Mouse (Mus musculus): ENCODE results near the gene S100a2. TPM values are rescaled to one million over a fixed set of nuclear protein-coding genes. Genes with fewer than 3 reads are reported as not detected.

Gene S100a2
- polyA plus RNA-seq, 1 experiment from 2014 or later, result not detected

DNA sequence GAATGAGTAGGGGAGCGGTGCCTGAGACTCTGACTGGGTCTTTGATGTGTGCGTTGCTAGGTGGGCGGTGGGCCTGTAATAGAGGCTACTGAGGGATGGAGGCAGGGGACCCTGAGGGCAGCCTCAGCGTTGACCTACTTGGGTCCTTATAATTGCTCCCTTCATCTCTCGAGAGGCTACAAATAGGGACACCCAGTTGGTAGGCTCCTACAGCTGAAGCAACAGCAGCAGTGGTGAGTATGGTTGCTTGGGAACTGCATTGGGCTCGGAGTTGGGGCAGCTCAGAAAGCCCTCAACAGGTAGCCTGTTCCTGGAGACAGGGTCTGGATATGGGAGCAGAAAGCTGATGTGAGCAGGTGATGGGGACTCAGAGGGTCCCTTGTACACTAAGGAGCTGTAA is 10.0 kb downstream of the S100a2 start:
- Histone ChIP-seq H3K9me3 (ENCODE audit: control insufficient read depth, low read length) (no peaks in the 10 kb centered on the region), H3K4me3 (ENCODE audit: low read depth, low read length) (no peak overlapping the region), H3K27me3 (ENCODE audit: control insufficient read depth, insufficient read depth, low read length) (no peaks in the 10 kb centered on the region), H3K4me1 (replicated peaks; ENCODE audit: control insufficient read depth, insufficient read depth, low read length) (no peaks in the 10 kb centered on the region; the same call in 1 of the 2 replicates), H3K4me2 (ENCODE audit: low read depth, low read length, severe bottlenecking) (no peak overlapping the region), H3K9ac (ENCODE audit: low read length) (no peak overlapping the region), H3K27ac (ENCODE audit: low read depth, low read length) (no peak overlapping the region), H3K36me3 (ENCODE audit: control insufficient read depth, insufficient read depth, low read length) (no peaks in the 10 kb centered on the region)
- DNase-seq (ENCODE audit: low spot score) (no peak), ATAC-seq (replicated peaks; ENCODE audit: low FRiP score) (no peak)
- 90% methylated on average over 6 of the region's 6 CpGs for WGBS

DNA sequence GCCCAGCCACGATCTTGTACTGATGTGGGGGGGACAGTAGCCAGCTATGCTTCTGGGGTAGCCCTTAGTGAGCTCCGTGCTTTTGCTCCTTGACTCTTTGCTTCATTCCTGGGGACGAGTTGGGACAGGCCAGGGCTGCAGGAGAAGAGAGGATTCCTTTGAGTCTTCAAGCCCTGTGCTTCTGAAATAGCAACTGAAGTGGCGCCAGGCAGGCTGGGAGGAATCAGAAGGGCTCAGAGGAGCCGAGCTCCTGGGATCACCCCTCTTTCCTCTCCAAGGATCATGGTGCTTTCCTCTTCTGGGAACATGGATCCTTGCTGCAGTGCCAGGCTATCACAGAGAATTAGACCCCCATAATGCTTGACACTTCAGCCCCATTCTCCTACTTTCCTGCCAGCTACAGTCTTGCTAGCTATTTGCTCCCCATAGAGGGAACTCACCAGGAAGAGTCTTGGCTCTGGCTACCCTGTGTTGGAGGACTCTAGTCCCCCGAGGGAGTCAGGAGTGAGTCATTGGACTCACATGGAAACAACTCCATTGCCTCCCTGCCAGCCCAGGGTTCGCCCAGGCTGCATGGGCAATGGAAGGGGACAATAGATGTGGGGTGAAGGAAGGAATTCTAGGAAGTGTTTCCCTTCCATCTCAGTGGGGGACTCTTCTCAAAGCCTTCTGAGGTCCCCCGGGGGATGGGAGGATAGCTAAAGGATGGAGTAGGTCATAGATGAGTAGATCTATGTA is 10.6 kb downstream of the S100a2 start:
- no peak for ATAC-seq (replicated peaks; ENCODE audit: low FRiP score)

DNA sequence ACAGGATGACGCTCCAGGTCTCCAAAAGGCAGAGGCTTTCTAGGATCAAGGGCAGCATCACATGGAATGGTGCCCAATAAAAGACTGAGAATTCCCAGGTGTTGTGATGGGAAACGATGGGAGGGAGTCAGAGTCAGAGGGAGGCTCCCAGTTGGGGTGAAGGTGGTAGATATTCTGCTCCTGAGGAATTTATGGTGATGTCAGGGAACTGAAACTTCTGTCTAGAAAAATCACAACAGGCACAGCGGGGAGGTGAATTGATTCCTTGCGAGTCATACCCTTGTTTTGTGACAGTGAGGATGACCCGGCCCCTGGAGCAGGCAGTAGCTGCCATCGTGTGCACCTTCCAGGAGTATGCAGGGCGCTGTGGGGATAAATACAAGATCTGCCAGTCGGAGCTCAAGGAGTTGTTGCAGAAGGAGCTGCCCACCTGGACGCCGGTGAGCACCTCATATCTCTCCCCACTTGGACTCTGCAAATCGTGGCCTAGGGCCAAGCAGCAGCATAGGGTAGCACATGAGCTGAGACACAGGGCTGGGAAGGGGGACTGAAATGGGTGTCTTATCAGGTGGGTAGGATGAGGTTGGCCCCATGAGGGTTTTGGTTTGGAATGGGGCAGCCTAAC is 11.6 kb downstream of the S100a2 start, which contains the start of gene Gm42674:
TSS of gene Gm42674 (plus strand) at position 419 of the 625 bp plus-strand sequence.
- ATAC-seq (replicated peaks; ENCODE audit: low FRiP score), result no peak
- Histone ChIP-seq H3K9me3 (ENCODE audit: control insufficient read depth, low read length) (no peaks in the 10 kb centered on the region), H3K4me2 (ENCODE audit: low read depth, low read length, severe bottlenecking) (no peak within 1 kb of the TSS), H3K27ac (ENCODE audit: low read depth, low read length) (no peak within 1 kb of the TSS), H3K27me3 (ENCODE audit: control insufficient read depth, insufficient read depth, low read length) (no peaks in the 10 kb centered on the region), H3K36me3 (ENCODE audit: control insufficient read depth, insufficient read depth, low read length) (no peaks in the 10 kb centered on the region), H3K9ac (ENCODE audit: low read length) (no peak within 1 kb of the TSS), H3K4me3 (ENCODE audit: low read depth, low read length) (no peak within 1 kb of the TSS), H3K4me1 (replicated peaks; ENCODE audit: control insufficient read depth, insufficient read depth, low read length) (no peaks in the 10 kb centered on the region; the same call in 1 of the 2 replicates)
- 83% methylated on average over 11 of the region's 11 CpGs for WGBS
- no peak for DNase-seq (ENCODE audit: low spot score)

More for the DNA sequence above, 10.6 kb downstream of the S100a2 start:
- no peak overlapping the region for H3K4me3 ChIP-seq (ENCODE audit: low read depth, low read length)
- H3K4me1 ChIP-seq (replicated peaks; ENCODE audit: control insufficient read depth, insufficient read depth, low read length), result no peaks in the 10 kb centered on the region; the same call in 1 of the 2 replicates
- WGBS, result 86% methylated on average over 8 of the region's 8 CpGs
- no peak overlapping the region for H3K27ac ChIP-seq (ENCODE audit: low read depth, low read length)
- H3K27me3 ChIP-seq (ENCODE audit: control insufficient read depth, insufficient read depth, low read length), result no peaks in the 10 kb centered on the region
- no peaks in the 10 kb centered on the region for H3K9me3 ChIP-seq (ENCODE audit: control insufficient read depth, low read length)
- H3K36me3 ChIP-seq (ENCODE audit: control insufficient read depth, insufficient read depth, low read length), result no peaks in the 10 kb centered on the region
- DNase-seq (ENCODE audit: low spot score), result no peak
- no peak overlapping the region for H3K9ac ChIP-seq (ENCODE audit: low read length)
- no peak overlapping the region for H3K4me2 ChIP-seq (ENCODE audit: low read depth, low read length, severe bottlenecking)

DNA sequence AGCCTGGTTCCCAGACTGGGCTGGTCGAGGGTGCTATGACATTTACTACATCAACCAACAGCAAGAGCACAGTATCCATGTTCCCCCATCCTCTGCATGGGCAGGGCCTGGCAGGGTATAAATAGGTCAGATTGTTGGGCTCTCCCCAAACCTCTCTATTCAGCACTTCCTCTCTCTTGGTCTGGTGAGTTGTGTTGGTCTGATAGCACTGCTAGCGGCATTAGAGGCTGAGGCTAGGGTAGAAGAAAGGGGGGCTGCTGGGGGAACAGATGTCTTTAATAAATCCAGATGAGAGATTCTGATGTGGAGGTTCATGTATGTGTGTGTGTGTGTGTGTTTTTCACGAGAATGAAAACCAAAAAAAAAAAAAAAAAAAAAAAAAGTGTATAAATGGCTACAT is 13.6 kb downstream of the S100a2 start, which contains the start of gene S100a4:
TSS of gene S100a4 (plus strand) at position 149 of the 400 bp plus-strand sequence.
- ATAC-seq (replicated peaks; ENCODE audit: low FRiP score) (no peak), DNase-seq (ENCODE audit: low spot score) (no peak)
- no peaks in the 10 kb centered on the region; the same call in 1 of the 2 replicates for H3K4me1 ChIP-seq (replicated peaks; ENCODE audit: control insufficient read depth, insufficient read depth, low read length)
- 70% methylated on average over 3 of the region's 3 CpGs for WGBS
- no peak within 1 kb of the TSS for H3K27ac ChIP-seq (ENCODE audit: low read depth, low read length)
- no peak within 1 kb of the TSS for H3K9ac ChIP-seq (ENCODE audit: low read length)
- no peaks in the 10 kb centered on the region for H3K9me3 ChIP-seq (ENCODE audit: control insufficient read depth, low read length)
- H3K4me2 ChIP-seq (ENCODE audit: low read depth, low read length, severe bottlenecking), result no peak within 1 kb of the TSS
- no peaks in the 10 kb centered on the region for H3K36me3 ChIP-seq (ENCODE audit: control insufficient read depth, insufficient read depth, low read length)
- no peaks in the 10 kb centered on the region for H3K27me3 ChIP-seq (ENCODE audit: control insufficient read depth, insufficient read depth, low read length)
- H3K4me3 ChIP-seq (ENCODE audit: low read depth, low read length), result no peak within 1 kb of the TSS

DNA sequence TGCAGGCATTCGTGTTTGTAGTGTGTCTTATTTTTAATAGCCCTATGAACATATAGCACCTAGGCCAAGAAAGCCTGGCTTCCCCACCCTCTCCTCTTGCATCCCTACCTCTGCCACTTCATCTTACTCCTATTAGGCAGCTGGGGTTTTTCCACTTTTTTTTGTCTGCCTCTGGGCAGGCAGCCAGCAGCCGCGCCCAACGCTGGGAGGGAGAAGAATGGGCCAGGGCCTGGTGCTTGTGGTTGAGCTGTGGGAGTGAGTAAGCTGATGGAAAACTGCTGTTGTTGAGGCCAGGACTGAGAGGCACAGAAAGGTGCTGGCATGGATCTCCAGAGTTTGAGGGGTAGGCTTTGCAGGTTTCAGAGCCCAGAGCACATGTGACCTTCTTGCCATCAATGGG is 14.4 kb downstream of the S100a2 start:
- H3K9me3 ChIP-seq (ENCODE audit: control insufficient read depth, low read length), result no peaks in the 10 kb centered on the region
- no peak overlapping the region for H3K27ac ChIP-seq (ENCODE audit: low read depth, low read length)
- DNase-seq (ENCODE audit: low spot score) (no peak), ATAC-seq (replicated peaks; ENCODE audit: low FRiP score) (peak; percentile 56; the same call in 1 of the 2 replicates)
- no peaks in the 10 kb centered on the region; the same call in 1 of the 2 replicates for H3K4me1 ChIP-seq (replicated peaks; ENCODE audit: control insufficient read depth, insufficient read depth, low read length)
- H3K9ac ChIP-seq (ENCODE audit: low read length), result no peak overlapping the region
- no peaks in the 10 kb centered on the region for H3K36me3 ChIP-seq (ENCODE audit: control insufficient read depth, insufficient read depth, low read length)
- 73% methylated on average over 4 of the region's 4 CpGs for WGBS
- no peaks in the 10 kb centered on the region for H3K27me3 ChIP-seq (ENCODE audit: control insufficient read depth, insufficient read depth, low read length)
- no peak overlapping the region for H3K4me3 ChIP-seq (ENCODE audit: low read depth, low read length)
- no peak overlapping the region for H3K4me2 ChIP-seq (ENCODE audit: low read depth, low read length, severe bottlenecking)

DNA sequence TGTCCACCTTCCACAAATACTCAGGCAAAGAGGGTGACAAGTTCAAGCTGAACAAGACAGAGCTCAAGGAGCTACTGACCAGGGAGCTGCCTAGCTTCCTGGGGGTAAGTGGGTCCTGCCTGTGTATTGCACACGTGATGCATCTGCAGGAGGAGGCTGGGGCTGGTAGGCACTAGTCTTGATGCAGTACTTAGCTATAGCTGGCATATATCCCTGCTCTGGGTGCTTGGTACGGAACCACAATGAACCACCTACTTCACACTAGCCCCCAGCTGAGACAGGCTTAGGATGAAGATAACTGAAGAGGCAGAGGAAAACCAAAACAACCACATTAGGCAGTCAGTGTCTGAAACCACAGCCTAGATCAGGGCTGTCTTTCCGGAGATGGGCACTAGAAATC is 15.0 kb downstream of the S100a2 start:
- H3K27me3 ChIP-seq (ENCODE audit: control insufficient read depth, insufficient read depth, low read length), result no peaks in the 10 kb centered on the region
- H3K27ac ChIP-seq (ENCODE audit: low read depth, low read length), result no peak overlapping the region
- no peaks in the 10 kb centered on the region; the same call in 1 of the 2 replicates for H3K4me1 ChIP-seq (replicated peaks; ENCODE audit: control insufficient read depth, insufficient read depth, low read length)
- H3K9ac ChIP-seq (ENCODE audit: low read length), result no peak overlapping the region
- ATAC-seq (replicated peaks; ENCODE audit: low FRiP score) (no peak), DNase-seq (ENCODE audit: low spot score) (no peak)
- no peaks in the 10 kb centered on the region for H3K36me3 ChIP-seq (ENCODE audit: control insufficient read depth, insufficient read depth, low read length)
- 77% methylated on average over 3 of the region's 3 CpGs for WGBS
- H3K4me3 ChIP-seq (ENCODE audit: low read depth, low read length), result no peak overlapping the region
- no peaks in the 10 kb centered on the region for H3K9me3 ChIP-seq (ENCODE audit: control insufficient read depth, low read length)
- no peak overlapping the region for H3K4me2 ChIP-seq (ENCODE audit: low read depth, low read length, severe bottlenecking)

DNA sequence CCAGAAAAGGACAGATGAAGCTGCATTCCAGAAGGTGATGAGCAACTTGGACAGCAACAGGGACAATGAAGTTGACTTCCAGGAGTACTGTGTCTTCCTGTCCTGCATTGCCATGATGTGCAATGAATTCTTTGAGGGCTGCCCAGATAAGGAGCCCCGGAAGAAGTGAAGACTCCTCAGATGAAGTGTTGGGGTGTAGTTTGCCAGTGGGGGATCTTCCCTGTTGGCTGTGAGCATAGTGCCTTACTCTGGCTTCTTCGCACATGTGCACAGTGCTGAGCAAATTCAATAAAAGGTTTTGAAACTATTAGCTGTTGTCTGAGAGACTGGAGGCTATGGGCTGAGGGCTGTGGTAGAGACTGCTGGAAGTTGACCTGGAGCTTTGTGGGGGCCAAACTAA is 15.7 kb downstream of the S100a2 start:
- ATAC-seq (replicated peaks; ENCODE audit: low FRiP score), result no peak
- 84% methylated on average over 2 of the region's 2 CpGs for WGBS
- no peak overlapping the region for H3K27ac ChIP-seq (ENCODE audit: low read depth, low read length)

DNA sequence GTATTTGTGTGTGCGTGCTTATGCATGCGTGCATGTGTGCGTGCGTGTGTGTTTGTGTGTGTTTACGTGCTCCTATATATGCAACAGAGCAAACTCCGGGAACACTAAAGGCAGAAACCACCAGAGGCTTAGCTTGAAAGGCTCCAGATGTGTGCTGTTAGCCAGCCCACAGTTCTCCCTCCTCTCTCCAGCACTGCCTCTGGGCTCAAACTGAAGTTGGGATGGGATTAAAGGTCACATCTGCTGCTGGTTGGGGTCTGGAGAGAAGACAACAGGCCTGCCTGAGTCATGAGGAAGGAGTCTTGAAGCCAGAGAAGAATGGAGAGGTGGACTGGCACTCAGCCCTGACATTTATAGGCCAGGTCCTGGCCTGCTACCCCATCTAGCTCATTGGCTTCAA is 16.1 kb downstream of the S100a2 start:
- Histone ChIP-seq H3K9me3 (ENCODE audit: control insufficient read depth, low read length) (no peaks in the 10 kb centered on the region), H3K4me2 (ENCODE audit: low read depth, low read length, severe bottlenecking) (no peak overlapping the region), H3K4me3 (ENCODE audit: low read depth, low read length) (no peak overlapping the region), H3K9ac (ENCODE audit: low read length) (no peak overlapping the region), H3K27me3 (ENCODE audit: control insufficient read depth, insufficient read depth, low read length) (no peaks in the 10 kb centered on the region), H3K4me1 (replicated peaks; ENCODE audit: control insufficient read depth, insufficient read depth, low read length) (no peaks in the 10 kb centered on the region; the same call in 1 of the 2 replicates), H3K36me3 (ENCODE audit: control insufficient read depth, insufficient read depth, low read length) (no peaks in the 10 kb centered on the region), H3K27ac (ENCODE audit: low read depth, low read length) (no peak overlapping the region)
- ATAC-seq (replicated peaks; ENCODE audit: low FRiP score) (no peak), DNase-seq (ENCODE audit: low spot score) (no peak)
- 78% methylated on average over 6 of the region's 6 CpGs for WGBS

More for the DNA sequence above, 15.7 kb downstream of the S100a2 start:
- Histone ChIP-seq H3K27me3 (ENCODE audit: control insufficient read depth, insufficient read depth, low read length) (no peaks in the 10 kb centered on the region), H3K9ac (ENCODE audit: low read length) (no peak overlapping the region), H3K9me3 (ENCODE audit: control insufficient read depth, low read length) (no peaks in the 10 kb centered on the region), H3K4me3 (ENCODE audit: low read depth, low read length) (no peak overlapping the region), H3K36me3 (ENCODE audit: control insufficient read depth, insufficient read depth, low read length) (no peaks in the 10 kb centered on the region), H3K4me2 (ENCODE audit: low read depth, low read length, severe bottlenecking) (no peak overlapping the region), H3K4me1 (replicated peaks; ENCODE audit: control insufficient read depth, insufficient read depth, low read length) (no peaks in the 10 kb centered on the region; the same call in 1 of the 2 replicates)
- no peak for DNase-seq (ENCODE audit: low spot score)
